Mouse (Mus musculus): Measurements from ENCODE around the gene D6Wsu163e.

D6Wsu163e gene

DNA sequence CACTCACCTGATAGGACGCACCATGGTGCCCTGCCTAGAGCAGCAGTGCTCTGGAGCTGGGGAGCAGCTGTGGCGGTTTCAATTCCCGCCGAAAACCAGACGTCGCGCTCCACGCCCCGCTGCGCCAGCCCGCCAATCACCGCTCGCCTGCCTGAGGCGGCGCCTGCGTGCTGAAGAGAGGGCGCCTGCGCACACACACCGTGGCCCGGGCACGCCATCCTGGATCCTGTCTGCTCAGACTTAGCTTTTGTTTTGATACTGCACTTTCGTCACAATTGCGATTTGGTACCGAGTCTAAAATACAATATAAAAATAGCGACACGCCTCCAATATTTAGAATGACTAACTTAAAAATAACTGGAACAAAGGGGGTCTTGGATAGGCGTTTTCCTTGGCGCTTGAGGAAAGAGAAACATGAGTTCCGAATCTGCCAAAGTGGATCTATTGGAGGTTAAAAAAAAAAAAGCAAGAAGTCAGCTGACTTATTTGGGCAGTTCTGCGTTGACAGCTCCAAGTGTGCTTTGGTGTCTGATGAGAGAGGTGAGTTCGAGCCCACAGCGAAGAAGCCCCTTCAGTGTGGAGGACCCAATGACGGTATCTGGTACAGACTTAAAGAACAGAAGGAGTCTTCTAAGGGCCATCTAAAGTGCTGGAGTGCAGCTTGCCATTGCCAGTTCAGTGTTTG is at the start of gene D6Wsu163e, which contains the start of gene Rad51ap1:
Gene D6Wsu163e (plus strand): TSS at position 476 of the 685 bp plus-strand sequence.
Gene Rad51ap1 (minus strand): TSS at position 101 of the 685 bp plus-strand sequence.
- peak; percentile 79 to 90 for DNase-seq (ENCODE audit: low spot score in 2 of 2)

DNA sequence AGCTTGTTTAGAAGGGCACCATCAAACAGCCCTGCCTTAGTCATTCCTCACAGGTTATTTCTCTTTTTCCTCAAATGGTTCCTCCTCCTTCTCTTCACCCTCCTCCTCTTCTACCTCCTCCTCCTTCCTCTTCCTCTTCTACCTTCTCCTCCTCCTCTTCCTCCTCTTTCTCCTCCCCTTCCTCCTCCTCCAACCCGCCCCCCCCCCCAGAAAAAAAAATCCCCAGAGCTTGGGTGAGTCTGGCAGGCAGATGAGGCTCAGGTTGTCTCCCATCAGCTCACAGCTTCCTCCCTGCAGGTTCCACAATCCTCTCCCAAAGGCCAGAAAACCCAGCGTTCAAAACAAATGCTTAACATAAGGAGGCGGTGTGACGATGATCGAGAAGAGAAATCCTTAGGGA is 32.4 kb upstream of the D6Wsu163e start:
- no peak for DNase-seq (ENCODE audit: low spot score in 2 of 2)

DNA sequence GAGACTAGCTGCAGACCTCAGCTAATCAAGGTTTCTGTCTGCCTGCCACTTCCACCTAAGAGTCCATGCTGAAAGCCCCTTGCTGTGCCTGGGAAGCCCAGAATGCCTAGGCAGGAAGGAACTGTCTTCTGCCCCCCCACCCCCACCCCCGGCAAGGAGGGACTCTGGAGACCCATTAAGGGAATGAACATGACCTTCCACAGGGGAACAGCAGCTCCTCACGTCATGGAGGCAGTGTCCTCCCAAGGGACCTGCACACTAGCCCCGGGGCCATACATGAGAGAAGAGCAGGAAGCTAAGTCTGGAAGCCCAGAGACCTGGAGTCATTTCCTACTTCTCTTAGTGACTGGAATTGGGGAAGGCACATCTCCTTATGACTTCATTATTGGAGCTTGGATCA is 31.9 kb upstream of the D6Wsu163e start:
- no peak for DNase-seq (ENCODE audit: low spot score in 2 of 2)

DNA sequence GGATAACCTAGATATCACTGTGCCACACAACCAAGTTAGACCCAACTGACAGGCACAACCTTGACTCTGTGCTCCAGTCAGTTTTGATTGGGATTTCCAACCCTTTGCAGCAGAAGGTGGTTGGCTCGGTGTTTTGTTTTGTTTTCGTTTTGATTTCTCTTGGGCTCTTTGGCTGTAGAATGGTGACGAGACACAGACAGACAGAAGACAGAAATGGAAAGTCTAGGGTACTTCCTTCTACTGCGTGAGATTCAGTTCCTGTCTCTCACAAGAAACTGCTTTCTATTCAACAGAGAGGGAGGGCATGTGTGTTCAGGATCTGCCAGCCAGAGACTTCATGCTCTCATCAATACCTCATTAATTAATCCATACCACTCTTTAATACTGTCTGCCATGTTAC is 29.0 kb upstream of the D6Wsu163e start:
- no peak for DNase-seq (ENCODE audit: low spot score in 2 of 2)

DNA sequence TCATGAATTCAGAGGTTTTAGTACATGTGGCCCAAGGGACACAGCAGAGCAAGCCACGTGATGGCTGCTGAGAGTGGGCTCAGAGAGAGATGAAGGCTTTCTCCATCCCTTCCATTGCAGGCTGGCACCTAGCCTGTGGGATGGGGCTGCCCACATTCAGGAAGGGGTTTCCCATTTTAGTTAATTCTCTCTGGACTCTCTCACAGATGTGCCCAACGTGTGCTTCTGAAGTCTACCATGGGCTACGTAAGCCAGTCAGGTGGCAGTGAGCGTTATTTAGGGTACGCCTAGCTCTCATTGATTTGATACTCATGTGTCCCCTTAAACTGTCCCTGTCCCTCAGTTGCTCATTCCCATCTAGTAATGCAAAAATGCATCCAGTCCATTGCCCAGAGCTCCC is 24.8 kb upstream of the D6Wsu163e start:
- no peak for DNase-seq (ENCODE audit: low spot score in 2 of 2)

DNA sequence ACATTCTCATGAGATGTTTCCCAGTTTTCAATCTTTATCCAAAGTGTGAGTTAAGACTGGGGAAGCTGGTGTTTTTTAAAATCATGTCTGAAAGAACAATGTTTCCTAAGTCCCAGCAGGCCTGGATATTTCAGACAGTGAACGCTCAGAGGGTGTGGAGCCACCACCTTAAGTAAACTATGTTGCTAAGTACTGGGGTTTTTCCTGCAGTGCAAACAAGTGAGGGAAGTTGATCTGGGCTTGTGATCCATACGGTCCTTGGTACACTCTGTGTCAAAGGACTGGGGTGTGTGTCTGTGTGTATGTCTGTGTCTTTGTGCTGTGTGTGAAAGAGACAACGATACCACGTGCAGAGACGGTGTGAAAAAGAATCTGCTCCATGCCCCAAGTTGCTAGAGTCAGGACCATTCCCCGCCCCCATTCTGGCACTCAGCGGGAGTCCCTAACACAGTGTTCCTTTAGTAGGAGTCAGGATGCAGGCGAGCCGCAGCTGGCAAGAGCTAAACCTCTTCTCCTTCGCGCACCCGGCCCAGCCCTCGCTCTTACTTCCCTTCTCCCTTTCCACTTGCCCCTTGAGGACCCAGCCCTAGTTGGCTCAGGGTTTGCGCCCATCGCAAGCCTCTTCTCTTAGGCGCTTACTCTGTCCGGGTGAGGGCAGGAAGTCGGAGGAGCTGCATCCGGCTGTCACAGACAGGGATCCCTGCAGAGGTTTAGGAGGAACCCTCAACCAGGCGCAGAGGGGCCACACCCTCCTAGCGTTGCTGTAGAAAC is 18.5 kb upstream of the D6Wsu163e start, which contains the start of gene Dyrk4:
Gene Dyrk4 (minus strand): TSS at position 729 of the 771 bp plus-strand sequence.
- peak; percentile 3 to 29 for DNase-seq (ENCODE audit: low spot score in 2 of 2)

DNA sequence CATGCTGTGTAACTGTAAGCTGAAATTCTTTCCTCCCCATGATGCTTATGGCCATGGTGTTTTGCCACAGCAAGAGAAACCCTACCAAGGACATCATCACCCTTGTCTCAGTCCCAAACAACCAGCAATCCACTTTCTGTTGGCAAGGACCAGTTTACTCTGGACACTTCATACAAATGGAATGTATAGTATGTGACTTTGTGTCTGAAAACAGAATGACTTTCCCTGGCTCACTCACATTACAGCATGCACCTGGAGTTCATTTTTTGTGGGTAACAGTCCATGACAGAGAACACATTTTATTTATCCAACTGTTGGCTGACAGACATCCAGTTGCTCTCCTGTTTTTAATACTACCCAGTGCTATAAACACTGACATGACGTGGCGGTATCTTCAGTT is 6.9 kb upstream of the D6Wsu163e start:
- no peak for DNase-seq (ENCODE audit: low spot score in 2 of 2)

DNA sequence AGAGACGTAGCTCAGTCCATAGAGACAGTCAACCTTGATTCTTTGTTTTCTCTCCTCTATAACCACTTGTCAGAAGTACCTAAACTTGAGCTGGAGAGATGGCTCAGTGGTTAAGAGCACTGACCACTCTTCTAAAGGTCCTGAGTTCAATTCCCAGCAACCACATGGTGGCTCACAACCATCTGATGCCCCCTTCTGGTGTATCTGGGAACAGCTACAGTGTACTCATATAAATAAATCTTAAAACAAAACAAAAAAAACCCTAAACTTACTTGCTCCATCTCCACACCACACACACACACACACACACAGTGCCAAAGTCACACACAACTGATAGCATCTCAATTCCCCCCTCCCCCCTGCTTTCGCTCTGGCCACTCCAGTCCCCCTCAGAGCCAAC is 1.7 kb upstream of the D6Wsu163e start:
- DNase-seq (ENCODE audit: low spot score in 2 of 2) = no peak

DNA sequence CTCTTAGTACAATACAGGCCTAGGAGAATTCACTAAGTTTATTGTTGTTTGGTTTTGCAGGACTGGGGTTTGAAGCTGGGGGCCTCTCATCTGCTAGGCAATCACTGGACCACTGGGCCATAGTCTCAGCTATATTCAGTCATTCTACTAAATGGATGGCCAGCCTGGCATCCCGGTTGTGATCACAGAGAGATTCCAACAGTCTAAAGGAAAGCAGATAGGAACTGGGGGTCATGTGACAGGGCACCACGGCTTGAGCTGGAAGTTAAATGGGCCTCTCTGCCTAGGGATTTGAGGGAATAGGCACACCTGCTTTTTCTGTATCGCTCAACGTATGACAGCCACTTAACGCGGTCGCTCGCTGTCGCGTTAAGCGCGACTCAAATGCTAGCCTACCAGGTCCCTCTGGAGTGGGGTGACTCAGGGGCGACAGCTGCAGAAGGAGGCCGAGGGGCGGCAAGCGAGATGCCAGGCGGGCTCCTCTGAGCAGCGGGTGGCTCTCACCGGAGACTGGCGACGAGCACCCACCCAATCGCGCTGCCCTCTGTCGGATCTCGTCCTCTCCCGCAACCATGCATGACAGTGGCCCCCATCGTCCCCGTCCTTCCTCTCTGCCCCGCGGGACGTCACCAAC is 792 bp upstream of the D6Wsu163e start:
- DNase-seq (ENCODE audit: low spot score in 2 of 2) = no peak

DNA sequence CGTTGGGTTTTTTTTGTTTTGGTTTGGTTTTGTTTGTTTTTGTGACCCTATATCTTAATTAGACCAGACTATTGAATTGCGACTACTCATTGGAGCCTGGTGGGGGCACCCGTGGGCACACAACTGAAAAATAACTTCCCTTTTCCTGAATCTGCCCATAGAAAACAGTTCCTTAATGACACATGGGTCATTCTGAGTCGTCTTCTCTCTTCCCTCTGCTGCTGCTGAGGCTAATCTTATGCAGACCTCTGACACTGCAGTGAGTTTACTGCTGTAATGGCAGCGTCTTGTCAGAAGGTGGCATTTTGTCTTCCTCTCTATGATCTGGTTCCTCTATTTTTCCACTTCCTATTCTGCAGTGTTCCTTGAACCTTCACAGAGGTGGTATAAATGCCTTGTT is 689 bp downstream of the D6Wsu163e start:
- DNase-seq (ENCODE audit: low spot score in 2 of 2) = no peak

DNA sequence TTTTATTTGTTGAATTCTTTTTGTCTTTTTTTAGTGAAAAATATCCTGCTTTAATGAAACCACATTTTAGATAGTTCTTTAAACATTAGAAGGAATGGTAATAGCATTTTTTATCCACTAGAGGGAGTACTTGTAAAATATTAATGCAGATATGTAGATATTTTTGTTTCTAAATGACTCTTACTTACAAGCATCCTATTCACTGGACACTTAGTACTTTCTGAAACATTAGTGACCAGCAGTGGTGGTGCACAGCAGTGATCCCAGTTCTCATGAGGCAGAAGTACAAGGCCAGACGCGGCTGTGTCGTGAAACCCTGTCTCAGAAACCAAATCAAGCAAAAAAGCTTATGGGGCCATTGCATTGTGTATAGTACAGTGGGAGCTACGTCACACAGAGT is 8.6 kb downstream of the D6Wsu163e start:
- DNase-seq (ENCODE audit: low spot score in 2 of 2) = no peak

DNA sequence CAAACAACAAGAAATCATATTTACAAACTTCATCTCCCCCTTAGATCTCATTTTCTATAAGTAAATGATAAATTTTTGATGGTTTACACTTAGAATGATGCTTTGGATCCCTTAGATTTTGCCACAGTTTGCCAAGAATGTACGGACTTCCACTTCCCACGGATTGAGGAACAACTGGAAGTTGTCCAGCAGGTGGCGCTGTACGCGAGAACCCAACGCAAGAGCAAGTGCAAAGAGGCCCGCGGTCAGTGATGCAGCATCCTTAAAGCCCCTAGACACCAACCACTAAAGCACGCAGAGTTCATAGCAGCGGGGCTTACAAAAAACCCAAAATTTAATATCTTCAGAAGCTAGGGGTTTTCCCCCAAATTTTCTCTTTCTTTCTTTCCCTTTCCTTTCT is 16.0 kb downstream of the D6Wsu163e start:
- peak; percentile 27 to 55 for DNase-seq (ENCODE audit: low spot score in 2 of 2)

DNA sequence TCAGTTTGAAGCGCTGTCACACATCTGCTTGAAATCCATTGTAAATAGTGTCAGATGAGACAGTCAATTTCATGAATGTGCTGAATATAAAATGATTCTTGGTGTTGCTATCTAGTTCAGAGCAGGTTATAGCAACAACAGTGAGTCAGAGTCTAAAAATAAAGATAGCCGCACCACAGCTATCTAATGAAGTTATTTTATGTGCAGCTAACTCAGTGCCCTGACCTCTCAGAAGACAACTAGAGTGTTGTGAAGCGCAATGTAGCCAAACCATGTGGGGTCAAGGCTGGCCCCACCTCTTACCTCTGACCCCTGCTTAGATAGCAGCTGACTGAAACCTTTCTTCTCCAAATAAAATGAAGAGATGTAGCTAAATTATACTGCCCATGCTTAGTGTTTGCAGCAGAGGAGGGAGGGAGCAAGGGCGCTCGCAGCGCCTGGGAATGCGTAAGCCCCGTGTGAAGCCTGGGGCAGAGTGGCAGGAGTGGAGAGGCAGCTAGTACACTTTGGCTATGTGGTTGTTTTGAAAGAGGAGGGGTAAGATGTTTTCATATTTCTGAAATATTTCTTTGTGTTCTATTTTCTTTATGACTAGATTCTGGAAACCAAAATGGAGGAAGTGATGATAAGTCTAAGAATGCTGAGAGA is 21.7 kb downstream of the D6Wsu163e start:
- no peak for DNase-seq (ENCODE audit: low spot score in 2 of 2)

DNA sequence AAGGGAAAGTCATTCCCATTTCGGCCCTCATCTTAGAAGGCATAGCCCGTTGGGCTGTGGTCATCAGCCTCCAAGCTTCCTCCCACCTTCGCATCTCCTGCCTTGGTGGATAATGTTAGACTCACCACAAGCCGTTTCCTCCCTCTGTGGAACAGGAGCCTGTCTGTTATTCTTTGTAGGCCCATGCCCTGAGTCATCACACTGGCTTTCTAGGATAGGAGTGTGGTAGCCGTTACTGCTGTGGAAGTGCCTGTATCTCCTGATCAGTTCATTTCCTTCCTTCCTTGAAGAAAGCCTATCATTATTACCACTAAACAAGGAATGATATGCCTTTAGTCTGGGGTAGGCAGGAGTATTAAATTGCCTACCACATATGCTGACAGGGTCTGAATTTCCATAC is 22.9 kb downstream of the D6Wsu163e start:
- DNase-seq (ENCODE audit: low spot score in 2 of 2) = no peak

DNA sequence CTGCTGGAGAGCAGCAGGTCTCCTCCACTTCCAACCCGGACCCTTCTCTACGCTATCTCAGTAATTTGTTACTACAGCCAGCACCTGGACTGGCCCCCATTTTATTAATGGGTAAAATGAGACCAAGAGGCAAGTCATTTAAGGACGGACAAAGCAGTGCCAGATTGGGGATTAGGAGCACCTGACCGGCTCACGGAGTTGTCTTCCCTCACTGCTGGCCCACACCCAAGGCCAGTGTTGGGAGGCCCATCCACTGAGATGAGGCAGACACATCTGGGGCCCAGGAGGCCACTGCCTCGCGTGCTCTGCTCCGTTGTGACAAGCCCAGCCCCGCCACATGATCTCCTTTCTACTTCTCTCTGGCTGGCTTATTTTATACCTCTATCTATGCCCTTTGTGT is 23.7 kb downstream of the D6Wsu163e start:
- no peak for DNase-seq (ENCODE audit: low spot score in 2 of 2)

DNA sequence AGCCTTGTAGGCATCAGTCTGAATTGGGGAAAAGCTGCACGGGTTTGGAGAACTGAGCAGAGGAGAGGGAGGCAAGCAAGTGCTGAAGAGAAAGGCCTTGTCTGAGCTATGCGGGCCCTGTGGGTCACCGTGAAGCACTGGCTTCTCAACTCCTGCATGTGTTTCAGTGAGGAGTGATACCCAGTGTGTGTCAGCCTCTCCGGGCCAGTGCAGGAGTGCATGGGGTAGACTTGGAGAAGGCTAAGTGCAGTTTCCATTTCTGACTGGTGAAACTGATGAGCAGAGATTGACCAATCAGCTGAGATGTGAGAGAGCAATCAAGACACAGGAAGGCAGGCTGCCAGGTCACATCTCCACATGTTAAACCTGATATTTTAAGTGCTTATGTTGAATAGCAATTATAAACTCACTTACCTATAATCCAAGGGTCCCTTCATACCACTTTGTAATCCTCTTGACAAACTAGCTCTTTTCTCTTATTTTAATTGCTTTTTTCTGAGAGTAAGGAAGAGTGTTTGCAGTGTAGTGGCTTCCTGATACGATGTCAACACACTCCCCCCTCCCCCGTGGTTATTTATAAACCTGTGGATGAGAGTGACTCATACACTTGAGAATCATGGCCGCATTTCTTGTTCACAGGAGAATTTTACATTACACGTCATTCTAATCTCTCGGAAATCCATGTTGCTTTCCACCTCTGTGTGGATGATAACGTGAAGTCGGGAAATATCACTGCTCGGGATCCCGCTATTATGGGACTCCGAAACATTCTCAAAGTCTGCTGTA is 26.7 kb downstream of the D6Wsu163e start:
- DNase-seq (ENCODE audit: low spot score in 2 of 2) = no peak

DNA sequence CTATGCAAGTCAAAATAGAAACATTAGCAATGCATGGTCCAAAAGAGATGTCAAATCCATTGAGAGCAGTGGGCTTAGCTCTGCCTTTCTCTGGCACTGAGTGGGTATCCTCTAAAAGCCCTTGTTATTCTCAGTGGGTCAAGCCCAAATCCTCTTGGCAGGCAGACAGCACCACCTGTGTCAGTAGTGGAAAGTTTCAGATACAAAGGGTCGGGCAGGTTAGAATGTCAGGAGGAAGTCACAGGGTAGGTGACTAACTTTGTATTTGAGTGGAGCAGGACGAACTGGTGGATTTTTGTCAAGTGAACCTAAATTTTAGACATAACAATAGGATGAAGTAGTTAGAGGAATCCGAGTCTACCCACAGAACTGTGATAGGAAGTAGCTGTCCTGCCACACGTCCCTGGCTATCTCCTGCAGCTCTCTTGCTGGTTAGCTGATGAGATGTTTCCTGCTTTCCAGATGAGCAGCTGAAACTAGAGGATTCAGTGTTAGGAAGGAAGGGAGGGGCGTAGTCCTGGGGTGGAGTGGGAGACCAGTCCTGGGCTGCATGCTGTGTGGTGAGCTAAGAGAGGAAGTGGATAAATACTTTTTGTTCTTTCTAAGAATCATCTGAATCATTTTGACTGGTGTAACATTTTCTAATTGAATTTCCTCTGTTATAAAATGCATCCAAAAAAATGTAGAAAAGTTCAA is 41.9 kb downstream of the D6Wsu163e start:
- DNase-seq (ENCODE audit: low spot score in 2 of 2) = no peak

DNA sequence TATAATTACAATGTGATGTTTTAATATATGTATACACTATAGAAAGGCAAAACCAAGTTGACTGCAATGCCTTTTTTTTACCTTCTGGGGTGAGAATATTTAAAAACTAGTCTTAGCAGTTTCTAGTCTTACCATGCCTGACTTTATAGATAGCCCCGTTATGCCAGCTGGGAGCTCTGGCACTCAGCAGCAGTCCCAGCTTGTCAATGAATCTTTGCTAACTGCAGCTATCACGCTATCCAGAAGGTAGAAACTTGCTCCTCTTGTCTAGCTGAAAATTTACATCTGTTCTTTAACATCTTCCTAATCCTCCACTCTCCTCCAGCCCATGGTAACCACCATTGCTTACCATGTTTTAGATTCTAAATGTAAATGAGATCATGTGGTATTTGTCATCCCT is 53.9 kb downstream of the D6Wsu163e start:
- DNase-seq (ENCODE audit: low spot score in 2 of 2) = no peak

DNA sequence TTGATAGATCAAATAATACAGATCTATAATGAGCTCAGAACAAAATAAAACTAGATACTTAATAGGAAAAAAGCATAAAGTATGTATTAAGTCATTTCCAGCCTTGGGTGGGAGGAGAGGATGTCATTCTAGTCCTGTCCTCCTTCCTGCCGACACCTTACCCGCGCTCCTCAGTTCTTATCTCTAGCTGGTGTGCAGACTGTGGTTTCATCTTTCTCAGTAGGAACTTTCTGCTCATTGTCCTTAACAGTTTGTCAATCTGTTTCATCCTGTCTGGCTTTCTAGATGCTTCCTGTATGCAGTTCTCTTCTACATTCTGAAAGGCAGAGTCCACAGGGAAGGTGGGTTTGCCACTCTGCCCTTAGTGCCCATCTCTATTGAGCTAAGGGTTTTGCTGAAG is 55.7 kb downstream of the D6Wsu163e start:
- DNase-seq (ENCODE audit: low spot score in 2 of 2) = no peak

DNA sequence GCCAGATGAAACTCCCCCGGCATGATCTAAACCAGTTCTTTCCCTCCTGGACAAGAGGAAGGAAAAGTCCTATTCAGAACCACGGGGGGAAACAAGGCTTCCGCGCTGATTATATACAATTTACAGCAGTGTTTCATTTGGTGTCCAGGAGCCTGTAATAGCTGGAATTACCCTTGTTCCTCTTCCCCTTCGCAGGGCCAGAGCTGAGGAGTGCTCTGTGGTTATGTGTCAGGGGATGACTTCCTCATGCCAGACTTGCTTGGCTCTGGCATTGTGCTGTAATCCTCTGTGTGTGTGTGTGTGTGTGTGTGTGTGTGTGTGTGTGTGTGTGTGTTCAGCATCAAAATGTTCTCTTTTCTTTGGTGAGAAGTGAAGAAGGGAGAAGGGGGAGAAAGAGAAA is 56.6 kb downstream of the D6Wsu163e start:
- DNase-seq (ENCODE audit: low spot score in 2 of 2) = no peak

DNA sequence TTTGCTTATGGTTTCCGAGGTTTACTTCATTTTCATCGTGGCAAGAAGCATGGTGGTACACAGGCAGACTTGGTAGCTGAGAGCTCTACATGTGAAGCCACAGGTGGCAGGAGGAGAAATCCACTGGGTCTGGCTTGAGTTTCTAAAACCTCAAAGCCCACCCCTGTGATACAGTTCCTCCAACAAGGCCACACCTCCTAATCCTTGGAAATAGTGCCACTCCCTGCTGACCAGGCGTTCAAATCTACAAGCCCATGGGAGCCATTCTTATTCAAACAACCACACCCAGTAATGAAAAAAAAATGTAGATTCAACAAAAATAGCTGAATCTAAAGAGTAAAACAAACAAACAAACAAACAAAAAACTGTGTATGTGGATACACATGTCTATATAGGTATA is 65.9 kb downstream of the D6Wsu163e start:
- DNase-seq (ENCODE audit: low spot score in 2 of 2) = no peak

All from urinary bladder, adult 18-20 months (tissue).